Mouse (Mus musculus): ENCODE measurements around the gene Ppcs. TPM values are rescaled to one million over a fixed set of nuclear protein-coding genes. Genes with fewer than 3 reads are reported as not detected.

The Ppcs gene
- total RNA-seq, 2 experiments from 2014 or later: 9.6 to 17.0 TPM

DNA sequence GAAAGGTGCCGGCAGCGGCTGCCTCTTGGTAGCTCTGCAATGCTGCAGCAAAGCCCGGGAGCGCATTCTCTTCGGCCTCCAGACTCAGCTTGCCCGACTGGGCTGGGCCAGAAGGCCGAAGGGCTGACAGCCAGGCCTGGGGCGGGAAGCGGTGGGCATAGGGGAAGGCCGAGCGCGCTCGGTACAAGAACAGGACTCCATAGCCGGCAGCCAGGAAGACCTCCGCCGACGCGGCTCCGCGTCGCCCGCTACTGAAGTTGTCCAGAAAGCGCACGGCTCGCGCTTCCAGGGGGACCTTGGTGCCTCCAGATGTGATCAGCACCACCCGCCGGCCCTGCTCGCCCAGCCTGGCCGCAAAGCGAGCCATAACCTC, 313 bp downstream of the Ppcs start:
- no peak for DNase-seq
- intact Hi-C loops (cut with DNase I): loop anchor here (5.0 kb wide), 1 partner anchor 185 kb away; no protein-coding TSS in a partner anchor

DNA sequence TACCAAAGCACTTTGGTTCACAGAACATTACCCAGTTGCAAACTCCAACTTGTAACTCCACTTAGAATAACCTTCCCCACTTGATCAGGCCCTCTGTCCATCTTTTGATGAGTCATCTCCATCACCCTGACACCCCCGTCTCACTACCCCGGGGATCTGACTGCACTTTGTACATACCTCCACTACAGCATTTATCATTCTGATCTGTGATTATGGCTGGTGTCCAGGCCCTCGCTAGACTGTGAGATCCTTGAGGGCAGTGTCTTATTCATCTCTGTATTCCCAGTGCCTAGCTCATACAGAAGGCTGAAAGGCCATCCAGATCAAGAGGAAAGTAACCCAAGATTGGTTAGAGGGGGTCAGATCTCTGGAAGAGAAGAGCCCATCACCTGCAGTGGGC, 1.0 kb downstream of the Ppcs start:
- intact Hi-C loops (cut with DNase I): loop anchor here (5.0 kb wide), 1 partner anchor 184 kb away; no protein-coding TSS in a partner anchor
- DNase-seq: no peak

DNA sequence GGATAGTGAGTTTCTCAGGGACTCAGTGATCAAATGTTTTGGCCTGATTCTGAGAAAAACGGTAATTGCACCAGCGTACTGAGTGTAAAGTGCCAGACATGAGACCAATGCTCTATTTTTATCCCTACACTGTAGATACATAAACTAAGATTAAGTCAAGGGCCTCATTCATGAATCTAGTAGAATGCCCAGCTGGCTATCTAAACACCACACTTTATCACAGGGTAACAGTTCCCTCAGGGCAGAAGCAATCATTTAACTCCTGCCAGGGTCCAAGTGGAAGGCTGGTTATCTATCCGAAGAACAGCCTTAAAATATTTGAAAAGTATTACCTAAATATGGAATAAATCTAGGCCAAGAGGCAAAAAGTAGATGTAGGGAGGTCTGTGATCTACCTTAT, 4.3 kb downstream of the Ppcs start:
- intact Hi-C loops (cut with DNase I): no loop called here
- DNase-seq: no peak

DNA sequence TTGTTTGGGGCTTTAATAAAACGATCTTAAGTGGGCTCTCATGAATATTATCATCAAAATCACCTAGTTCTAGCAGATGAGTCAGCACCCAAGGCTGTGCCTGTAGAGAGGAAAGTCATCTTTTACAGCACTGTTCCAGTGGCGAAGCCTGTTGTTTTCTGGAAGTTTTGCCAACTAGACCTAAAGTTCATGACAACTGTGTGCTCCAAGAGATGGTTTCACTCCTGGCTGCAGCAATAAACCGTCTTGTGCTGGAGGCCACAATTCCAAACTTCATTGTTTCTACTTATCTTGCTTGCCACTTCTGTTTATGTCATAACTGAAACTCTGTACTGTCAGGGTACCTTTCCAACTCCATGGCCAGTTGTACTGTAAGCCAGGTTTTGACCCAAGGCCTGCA, 5.0 kb downstream of the Ppcs start:
- DNase-seq: no peak
- intact Hi-C loops (cut with DNase I): no loop called here

DNA sequence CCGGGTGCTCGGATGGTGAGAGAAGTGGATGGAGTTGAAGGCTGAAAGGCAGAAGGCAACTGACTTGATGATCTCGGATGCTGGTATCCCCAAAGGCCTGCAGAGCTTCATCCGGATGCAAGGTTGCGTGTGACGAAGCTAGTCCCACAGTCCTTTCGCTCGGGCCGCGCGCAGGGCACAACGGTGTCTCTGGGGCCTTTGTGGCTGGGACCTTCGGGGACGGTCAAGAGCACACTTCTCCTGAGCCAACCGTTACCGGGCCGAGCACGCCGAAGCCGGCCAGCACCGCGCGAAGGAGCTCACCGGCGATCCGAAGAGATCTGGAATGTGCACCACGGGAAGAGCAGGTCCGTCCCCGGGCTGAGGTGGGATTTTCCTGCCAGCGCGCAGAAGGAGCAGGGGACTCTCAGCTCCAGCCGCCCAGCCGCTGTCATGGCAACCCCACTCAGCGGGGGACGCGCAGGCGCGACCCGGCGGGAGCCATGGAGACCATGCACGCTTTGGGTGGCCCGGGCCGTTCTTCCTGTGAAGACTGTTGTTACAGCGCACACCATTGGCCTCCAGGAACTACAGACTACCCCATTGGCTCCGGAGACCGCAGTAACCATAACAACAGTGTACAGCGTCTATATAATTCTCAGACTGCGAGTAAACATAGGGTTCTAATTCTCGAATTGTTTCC, 7.0 kb downstream of the Ppcs start, which contains the start of gene Ccdc30:
TSS of gene Ccdc30 (minus strand) at position 450 of the 682 bp plus-strand sequence.
- intact Hi-C loops (cut with DNase I): no loop called here

DNA sequence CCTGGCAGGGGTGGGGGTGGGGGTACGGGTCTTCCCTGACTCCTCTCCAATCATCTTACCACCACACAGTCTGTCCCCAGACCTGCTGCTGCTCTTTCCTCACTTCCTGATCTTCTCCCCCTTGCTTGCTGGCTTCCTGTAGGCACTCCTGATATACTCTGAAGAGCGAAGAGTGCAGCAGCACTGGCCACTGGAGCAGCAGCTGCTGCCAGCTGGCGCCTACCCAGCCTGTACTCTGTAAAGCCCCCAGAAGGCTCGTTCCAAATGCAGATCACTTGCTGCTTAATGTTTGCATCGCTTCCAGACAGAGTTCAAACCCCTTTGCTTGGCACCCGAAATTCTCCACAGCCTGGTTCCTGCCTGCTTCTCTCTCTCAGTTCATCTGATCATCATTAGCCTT, 9.4 kb downstream of the Ppcs start:
- intact Hi-C loops (cut with DNase I): no loop called here
- DNase-seq: peak; percentile 33 to 44

More for the DNA sequence above, 7.0 kb downstream of the Ppcs start, which contains the start of gene Ccdc30:
- DNase-seq: peak; percentile 92 to 93

DNA sequence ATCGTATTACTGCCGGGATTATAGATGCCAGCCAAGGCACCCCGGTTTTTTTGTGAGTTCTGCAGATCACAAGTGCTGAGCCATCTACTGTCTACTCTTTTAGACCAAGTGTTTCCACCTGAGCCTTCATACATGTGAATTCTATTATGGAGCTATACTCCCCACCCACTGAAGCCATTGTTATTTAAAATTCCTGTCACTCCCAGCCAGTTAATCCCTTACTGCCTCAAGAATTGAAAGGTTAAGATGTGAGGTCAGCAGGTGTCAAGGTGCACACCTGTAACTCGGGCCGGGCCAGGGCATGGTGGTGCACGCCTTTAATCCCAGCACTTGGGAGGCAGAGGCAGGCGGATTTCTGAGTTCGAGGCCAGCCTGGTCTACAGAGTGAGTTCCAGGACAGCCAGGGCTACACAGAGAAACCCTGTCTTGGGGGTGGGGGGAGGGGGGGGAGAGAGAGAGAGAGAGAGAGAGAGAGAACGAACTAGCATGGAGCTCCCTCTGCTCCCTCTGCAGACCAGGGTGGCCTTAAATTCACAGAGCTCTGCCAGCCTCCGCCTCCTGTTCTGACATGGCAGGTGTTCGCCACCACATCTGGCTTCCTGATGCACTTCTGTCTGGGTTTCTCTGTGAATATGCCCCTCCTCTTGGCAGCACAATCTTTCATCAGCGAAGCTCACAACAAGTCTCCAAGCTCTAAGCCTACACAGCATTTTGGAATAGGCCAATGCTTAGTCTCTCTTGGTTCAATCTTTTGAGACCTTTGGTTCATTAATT, 10.2 kb downstream of the Ppcs start:
- DNase-seq: no peak
- intact Hi-C loops (cut with DNase I): no loop called here

DNA sequence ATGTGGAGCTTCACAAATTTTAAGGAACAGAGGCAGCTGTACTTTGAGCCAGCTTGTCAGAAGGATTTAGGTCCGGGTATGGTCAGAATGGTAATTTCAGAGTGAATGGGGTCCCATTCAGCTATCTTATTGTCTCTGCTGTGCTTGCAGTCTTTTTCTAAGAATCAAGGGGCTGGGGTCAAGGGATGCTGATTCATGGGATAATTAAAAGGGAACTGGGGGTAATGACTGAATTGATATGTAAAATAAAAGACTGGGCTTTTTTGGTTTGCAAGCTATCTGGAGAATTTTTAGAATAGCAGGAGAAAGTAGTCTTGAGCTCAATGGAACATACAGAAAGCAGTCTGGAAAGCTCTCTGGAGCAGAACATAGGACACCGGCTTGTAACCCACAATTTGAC, 18.8 kb downstream of the Ppcs start:
- intact Hi-C loops (cut with DNase I): no loop called here
- DNase-seq: no peak

DNA sequence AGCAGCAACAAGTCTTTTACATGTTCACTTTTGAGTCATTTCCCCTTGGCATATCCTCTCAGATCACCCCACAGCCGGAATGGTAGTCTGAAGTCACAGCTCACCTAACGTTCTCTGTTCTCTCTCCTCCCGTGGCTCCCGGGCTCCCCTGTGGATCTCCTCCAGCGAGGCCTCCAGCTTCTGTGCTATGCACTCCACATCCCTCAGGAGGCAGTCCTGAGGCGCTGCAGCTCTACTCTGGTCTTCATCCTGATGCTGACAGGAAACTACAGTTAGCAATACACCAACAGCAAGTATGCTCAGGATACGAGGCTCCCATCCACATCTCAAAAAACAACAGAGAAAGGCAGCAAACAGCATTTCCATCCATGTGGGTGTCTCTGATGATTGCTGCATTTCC, 21.3 kb downstream of the Ppcs start:
- intact Hi-C loops (cut with DNase I): no loop called here
- DNase-seq: no peak

DNA sequence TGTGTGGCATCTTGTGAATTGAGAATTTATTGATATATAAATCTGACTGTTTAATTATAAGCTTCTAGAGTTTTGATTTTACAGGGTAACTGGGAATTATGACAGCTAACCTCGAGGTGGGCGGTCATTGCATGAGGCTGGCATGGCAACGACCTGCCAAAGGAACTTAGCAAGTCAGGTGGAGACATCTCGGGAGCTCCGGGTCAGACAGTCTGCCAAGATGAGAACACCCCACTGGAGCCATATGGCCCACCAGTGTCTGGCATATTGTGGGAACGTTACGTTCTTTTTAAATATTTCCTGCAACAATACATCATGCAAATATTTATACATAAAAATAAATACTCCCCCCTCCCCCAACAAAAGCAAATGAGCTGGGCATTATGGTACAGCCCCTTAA, 23.5 kb downstream of the Ppcs start:
- DNase-seq: no peak
- intact Hi-C loops (cut with DNase I): no loop called here

DNA sequence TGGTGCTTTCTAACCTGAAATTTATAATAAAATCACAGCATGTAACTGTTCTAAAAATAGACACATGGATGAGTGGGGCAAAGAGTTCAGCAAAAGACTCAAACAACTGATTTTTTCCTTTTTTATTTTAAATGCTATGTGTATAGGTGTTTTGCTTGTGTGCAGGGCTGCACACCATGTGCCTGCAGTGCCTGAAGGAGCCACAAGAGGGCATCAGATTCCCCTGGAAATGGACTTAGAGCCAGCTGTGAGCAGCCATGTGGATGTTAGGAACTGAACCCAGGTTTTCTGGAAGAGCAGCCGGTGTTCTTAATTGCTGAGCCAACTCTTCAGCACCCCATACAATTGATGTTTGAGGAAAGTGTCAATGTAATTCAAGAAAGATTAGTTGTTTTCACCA, 31.9 kb downstream of the Ppcs start:
- DNase-seq: peak in 1 of 2 experiments; percentile 13
- intact Hi-C loops (cut with DNase I): no loop called here

DNA sequence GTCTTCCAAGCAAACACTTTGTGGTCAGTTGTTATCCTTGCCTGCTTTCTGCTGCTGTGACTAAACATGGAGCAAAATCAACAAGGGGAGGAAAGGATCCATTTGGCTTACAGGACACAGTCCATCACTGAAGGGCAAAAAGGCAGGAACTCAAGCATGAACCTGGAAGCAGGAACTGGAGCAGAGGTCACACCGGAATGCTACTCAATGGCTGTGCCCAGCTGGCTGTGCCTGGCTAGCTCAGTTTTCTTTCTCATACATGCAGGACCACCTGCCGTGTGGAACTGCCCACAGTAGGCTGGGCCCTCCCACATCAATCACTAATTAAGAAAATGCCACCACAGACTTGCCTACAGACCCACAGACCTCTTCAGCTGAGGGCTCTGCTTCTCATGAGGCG, 33.0 kb downstream of the Ppcs start:
- no peak for DNase-seq
- intact Hi-C loops (cut with DNase I): no loop called here

DNA sequence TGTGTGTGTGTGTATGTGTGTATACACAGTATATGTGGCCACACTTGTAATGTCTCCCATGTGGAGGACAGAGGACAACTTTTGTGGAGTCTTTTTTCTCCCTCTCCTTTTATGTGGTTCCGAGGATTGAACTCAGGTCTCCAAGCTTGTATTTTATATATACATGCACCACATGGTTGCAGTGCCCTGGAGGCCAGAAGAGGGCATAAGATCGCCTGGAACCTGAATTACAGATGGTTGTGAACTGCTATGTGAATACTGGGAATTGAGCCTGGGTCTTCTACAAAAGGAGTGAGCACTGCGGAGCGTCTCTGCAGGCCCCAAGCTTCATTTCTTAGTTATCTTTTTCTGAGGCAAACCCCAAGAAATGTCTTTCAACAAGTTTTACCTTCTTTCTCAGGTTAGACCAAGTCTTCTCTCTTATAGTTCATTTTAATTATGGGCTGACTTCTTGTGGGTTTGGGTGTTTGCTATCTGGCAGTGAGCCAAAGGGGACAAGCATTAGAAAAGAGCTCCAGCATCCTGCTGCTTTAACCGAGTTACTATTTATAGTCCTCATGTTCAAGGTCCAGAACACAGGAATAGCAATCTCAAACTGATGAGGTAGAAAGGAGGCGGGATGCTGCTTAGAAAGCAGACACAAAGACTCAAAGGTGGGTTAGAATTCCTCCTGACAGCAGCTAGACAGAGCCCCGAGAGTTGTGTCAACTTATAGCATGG, 40.6 kb downstream of the Ppcs start:
- intact Hi-C loops (cut with DNase I): no loop called here
- no peak for DNase-seq

DNA sequence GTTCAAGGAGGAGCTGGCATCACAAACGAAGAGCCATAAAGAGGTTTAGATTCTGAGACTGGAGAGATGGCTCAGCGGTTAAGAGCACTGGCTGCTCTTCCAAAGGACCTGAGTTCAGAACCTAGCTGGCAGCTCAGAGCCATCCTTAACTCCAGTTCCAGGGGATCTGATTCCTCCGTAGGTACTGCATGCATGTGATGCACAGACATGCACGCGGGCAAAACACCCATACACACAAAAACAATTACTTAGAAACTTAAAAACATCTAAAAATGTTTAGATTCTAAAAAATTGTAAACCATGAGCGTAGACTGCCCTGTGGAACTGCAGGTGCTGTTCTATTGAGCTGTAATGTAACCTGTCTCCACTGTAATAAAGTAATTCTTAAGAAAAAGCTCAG, 52.8 kb downstream of the Ppcs start:
- intact Hi-C loops (cut with DNase I): no loop called here
- DNase-seq: no peak

Other genes with a start within 250 kb of the Ppcs start
- 10 to 100 TPM; 19.4 to 22.3 TPM for gene Zfp691, start 248.2 kb downstream of the Ppcs start, total RNA-seq (2021)
- gene Ermap, start 232.4 kb downstream of the Ppcs start, total RNA-seq (2021): under 1 TPM in 1 of 2 experiments, not detected in 1; 0.12 TPM
- 10 to 100 TPM; 30.0 to 30.9 TPM for gene Svbp, start 227.1 kb downstream of the Ppcs start, total RNA-seq (2021)
- not detected for gene Tmem269, start 204.2 kb downstream of the Ppcs start, total RNA-seq (2021)
- 10 to 100 TPM; 13.8 to 18.2 TPM for gene AU022252, start 189.7 kb downstream of the Ppcs start, total RNA-seq (2021)
- 10 to 100 TPM; 23.5 to 24.7 TPM for gene P3h1, start 189.5 kb downstream of the Ppcs start, total RNA-seq (2021)
- gene Cldn19, start 167.0 kb downstream of the Ppcs start, total RNA-seq (2021): under 1 TPM; 0.17 to 0.43 TPM
- gene Ybx1, start 127.8 kb downstream of the Ppcs start, total RNA-seq (2021): 100 to 1,000 TPM; 750 to 806 TPM
- gene Ppih, start 101.9 kb downstream of the Ppcs start, total RNA-seq (2021): 10 to 100 TPM; 15.1 to 15.4 TPM
- under 1 TPM; 0.35 to 0.65 TPM for gene Ccdc30, start 6.9 kb downstream of the Ppcs start, total RNA-seq (2021)
- not detected for gene Zmynd12, start 394 bp upstream of the Ppcs start, total RNA-seq (2021)
- gene Rimkla, start 70.2 kb upstream of the Ppcs start, total RNA-seq (2021): 1 to 10 TPM; 1.3 to 1.5 TPM
- gene Foxj3, start 114.6 kb upstream of the Ppcs start, total RNA-seq (2021): 10 to 100 TPM; 41.6 to 44.0 TPM
- 1 to 10 TPM; 4.8 to 7.9 TPM for gene Frg2f1, start 117.1 kb upstream of the Ppcs start, total RNA-seq (2021)
- not detected for gene Guca2a, start 215.3 kb upstream of the Ppcs start, total RNA-seq (2021)
- gene Guca2b, start 236.5 kb upstream of the Ppcs start, total RNA-seq (2021): not detected

Measured in heart, postnatal 10 days (tissue).